Mouse (Mus musculus): ENCODE data around the gene Opn1sw. TPM values are rescaled to one million over a fixed set of nuclear protein-coding genes. Genes with fewer than 3 reads are reported as not detected.
"Not testable (repeated sequence)": the region's sequence is repeated elsewhere in the genome, so short reads cannot be mapped to it uniquely, and the experiment has no call there.

Opn1sw gene
- polyA plus RNA-seq, 1 experiment from 2014 or later, result 0.96 TPM

GRCm38 (mm10) chr6:29346512-29346911 is 41.8 kb downstream of the Opn1sw start:
- not testable (repeated sequence) for H3K27me3 ChIP-seq (replicated peaks; ENCODE audit: control insufficient read depth, insufficient read depth, low read length); ATAC-seq (ENCODE audit: low read depth); H3K9me3 ChIP-seq (ENCODE audit: control insufficient read depth, low read length); H3K4me2 ChIP-seq (ENCODE audit: low read depth, low read length); DNase-seq (ENCODE audit: low spot score); H3K36me3 ChIP-seq (ENCODE audit: control insufficient read depth, insufficient read depth, low read length); H3K4me3 ChIP-seq (ENCODE audit: low read depth, low read length); H3K9ac ChIP-seq (ENCODE audit: low read depth, low read length); H3K27ac ChIP-seq (replicated peaks; ENCODE audit: low read depth, low read length)
- peaks cover 21% of the 10 kb centered on the region for H3K4me1 ChIP-seq (ENCODE audit: control insufficient read depth, insufficient read depth, low read length)
- 98% methylated on average over 2 of the region's 2 CpGs for WGBS

DNA sequence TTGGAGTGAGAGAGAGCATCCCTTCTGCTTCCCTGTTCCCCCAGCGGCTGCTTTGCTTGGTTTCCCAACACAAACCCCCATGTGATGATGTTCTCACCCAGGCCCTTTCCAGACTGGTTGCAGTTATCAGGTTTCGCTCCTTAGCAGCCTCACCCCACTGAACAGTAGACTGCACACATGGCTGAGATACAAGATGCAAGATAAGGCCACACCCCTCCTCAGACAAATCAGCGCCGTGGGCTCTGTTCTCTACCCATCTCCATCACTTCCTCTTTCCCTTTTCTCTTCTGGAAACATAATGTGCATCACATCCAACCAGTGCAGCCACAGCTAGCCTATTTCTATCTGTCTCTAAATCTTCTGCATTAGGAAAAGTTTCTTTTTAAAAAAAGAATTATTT is 58.8 kb downstream of the Opn1sw start:
- H3K27me3 ChIP-seq (replicated peaks; ENCODE audit: control insufficient read depth, insufficient read depth, low read length), result 0 out of 2 replicates have a peak, but pooled peaks cover 2% of the 10 kb centered on the region
- H3K4me1 ChIP-seq (ENCODE audit: control insufficient read depth, insufficient read depth, low read length), result no peaks in the 10 kb centered on the region
- no peak overlapping the region for H3K4me2 ChIP-seq (ENCODE audit: low read depth, low read length)
- no peak overlapping the region for H3K4me3 ChIP-seq (ENCODE audit: low read depth, low read length)
- no peak overlapping the region for H3K27ac ChIP-seq (replicated peaks; ENCODE audit: low read depth, low read length)
- H3K9ac ChIP-seq (ENCODE audit: low read depth, low read length), result no peak overlapping the region
- DNase-seq (ENCODE audit: low spot score) (no peak), ATAC-seq (ENCODE audit: low read depth) (no peak)
- 63% methylated on average over 4 of the region's 4 CpGs for WGBS
- H3K9me3 ChIP-seq (ENCODE audit: control insufficient read depth, low read length), result no peaks in the 10 kb centered on the region
- H3K36me3 ChIP-seq (ENCODE audit: control insufficient read depth, insufficient read depth, low read length), result no peaks in the 10 kb centered on the region

DNA sequence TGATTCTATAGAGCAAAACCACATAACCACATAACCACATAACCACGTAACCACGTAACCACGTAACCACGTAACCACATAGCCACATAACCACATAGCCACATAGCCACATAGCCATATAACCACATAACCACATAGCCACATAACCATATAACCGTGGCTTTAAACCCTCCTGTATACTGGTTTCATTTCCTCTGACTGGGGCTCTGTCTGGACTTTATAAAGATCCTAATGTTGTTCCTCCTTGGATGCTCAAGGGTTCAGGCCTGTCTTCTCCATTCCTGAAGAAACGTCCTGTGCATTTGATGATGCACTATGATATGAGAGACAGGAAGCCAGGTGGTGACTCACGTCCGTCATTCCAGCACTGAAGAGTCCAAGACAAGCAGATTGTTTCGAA is 61.3 kb downstream of the Opn1sw start:
- DNase-seq (ENCODE audit: low spot score) (no peak), ATAC-seq (ENCODE audit: low read depth) (no peak)
- H3K4me1 ChIP-seq (ENCODE audit: control insufficient read depth, insufficient read depth, low read length), result no peaks in the 10 kb centered on the region
- no peaks in the 10 kb centered on the region for H3K27me3 ChIP-seq (replicated peaks; ENCODE audit: control insufficient read depth, insufficient read depth, low read length)
- no peaks in the 10 kb centered on the region for H3K9me3 ChIP-seq (ENCODE audit: control insufficient read depth, low read length)
- H3K27ac ChIP-seq (replicated peaks; ENCODE audit: low read depth, low read length), result no peak overlapping the region
- no peaks in the 10 kb centered on the region for H3K36me3 ChIP-seq (ENCODE audit: control insufficient read depth, insufficient read depth, low read length)
- no peak overlapping the region for H3K4me2 ChIP-seq (ENCODE audit: low read depth, low read length)
- no peak overlapping the region for H3K4me3 ChIP-seq (ENCODE audit: low read depth, low read length)
- no peak overlapping the region for H3K9ac ChIP-seq (ENCODE audit: low read depth, low read length)
- 81% methylated on average over 9 of the region's 9 CpGs for WGBS

Small RNAs within 50 kb of the gene (microRNA-seq; reads per million reads assigned to microRNA genes)
- gene Gm26220 (ENCODE audit: borderline number of aligned reads), result not detected
- not detected for gene Gm44354 (ENCODE audit: borderline number of aligned reads)

Other genes with a start within 250 kb of the Opn1sw start
- 35.9 and 39.5 TPM in 2 replicates for gene Rbm28, start 223.5 kb downstream of the Opn1sw start, polyA plus RNA-seq (2014; fragmentation: Nextera tagmentation; extraction: Ambion mirVana)
- gene Prrt4, start 208.9 kb downstream of the Opn1sw start, polyA plus RNA-seq (2014; fragmentation: Nextera tagmentation; extraction: Ambion mirVana), result 0.82 and 1.4 TPM in 2 replicates
- 47.1 and 50.7 TPM in 2 replicates for gene Impdh1, start 172.1 kb downstream of the Opn1sw start, polyA plus RNA-seq (2014; fragmentation: Nextera tagmentation; extraction: Ambion mirVana)
- gene Hilpda, start 116.0 kb downstream of the Opn1sw start, polyA plus RNA-seq (2014; fragmentation: Nextera tagmentation; extraction: Ambion mirVana), result 44.1 and 46.5 TPM in 2 replicates
- 0.61 and 0.81 TPM in 2 replicates for gene Fam71f2, start 108.9 kb downstream of the Opn1sw start, polyA plus RNA-seq (2014; fragmentation: Nextera tagmentation; extraction: Ambion mirVana)
- gene Fam71f1, start 69.3 kb downstream of the Opn1sw start, polyA plus RNA-seq (2014; fragmentation: Nextera tagmentation; extraction: Ambion mirVana), result 0.17 and 0.42 TPM in 2 replicates
- gene Calu, start 40.4 kb downstream of the Opn1sw start, polyA plus RNA-seq (2014; fragmentation: Nextera tagmentation; extraction: Ambion mirVana), result 575 and 595 TPM in 2 replicates
- gene Ccdc136, start 7.8 kb upstream of the Opn1sw start, polyA plus RNA-seq (2014; fragmentation: Nextera tagmentation; extraction: Ambion mirVana), result 19.5 and 21.3 TPM in 2 replicates
- gene Flnc, start 44.8 kb upstream of the Opn1sw start, polyA plus RNA-seq (2014; fragmentation: Nextera tagmentation; extraction: Ambion mirVana), result 39.2 and 39.7 TPM in 2 replicates
- 213 and 215 TPM in 2 replicates for gene Atp6v1f, start 79.2 kb upstream of the Opn1sw start, polyA plus RNA-seq (2014; fragmentation: Nextera tagmentation; extraction: Ambion mirVana)
- gene Atp6v1fnb, start 83.0 kb upstream of the Opn1sw start, polyA plus RNA-seq (2014; fragmentation: Nextera tagmentation; extraction: Ambion mirVana), result not detected in 2 replicates
- gene Kcp, start 119.5 kb upstream of the Opn1sw start, polyA plus RNA-seq (2014; fragmentation: Nextera tagmentation; extraction: Ambion mirVana), result 18.5 and 23.7 TPM in 2 replicates
- gene Irf5, start 138.2 kb upstream of the Opn1sw start, polyA plus RNA-seq (2014; fragmentation: Nextera tagmentation; extraction: Ambion mirVana), result 5.2 and 5.9 TPM in 2 replicates
- 78.7 and 92.3 TPM in 2 replicates for gene Tnpo3, start 221.4 kb upstream of the Opn1sw start, polyA plus RNA-seq (2014; fragmentation: Nextera tagmentation; extraction: Ambion mirVana)

All from embryonic facial prominence, embryonic 14.5 days (tissue).